Mouse (Mus musculus) limb, embryonic 11.5 days (tissue): ENCODE measurements around the gene Itga1. TPM values are rescaled to one million over a fixed set of nuclear protein-coding genes. Genes with fewer than 3 reads are reported as not detected.

Experiments
- ATAC-seq: fragments of 200-750 bp; cut with Nextera tagmentation; 2 replicates; pipeline ENCODE4 v1.8.0; 2017; ENCODE audit warnings: low read depth; ENCODE audit not compliant: insufficient number of reproducible peaks, low FRiP score, low TSS enrichment
- DNase-seq: peaks from one replicate; pipeline ENCODE4 v3.0.0-alpha.2; 2015; ENCODE audit warnings: low spot score
- H3K27ac ChIP-seq: fragments of 300-500 bp; sonication (generic); replicated peaks from 2 replicates; pipeline ENCODE4 v1.5.1; 2014; ENCODE audit warnings: low read depth, mild to moderate bottlenecking, low read length
- H3K27me3 ChIP-seq: fragments of 300-500 bp; sonication (generic); 2 replicates; pipeline ENCODE4 v1.6.1; 2014; ENCODE audit warnings: mild to moderate bottlenecking, low read length, mixed read lengths; ENCODE audit not compliant: control insufficient read depth, insufficient read depth
- H3K36me3 ChIP-seq: fragments of 300-500 bp; sonication (generic); 2 replicates; pipeline ENCODE4 v1.6.1; 2014; ENCODE audit warnings: mild to moderate bottlenecking, low read length, moderate library complexity, mixed read lengths; ENCODE audit not compliant: control insufficient read depth, insufficient read depth
- H3K4me1 ChIP-seq: fragments of 300-500 bp; sonication (generic); 2 replicates; pipeline ENCODE4 v1.6.1; 2014; ENCODE audit warnings: low read length, mixed read lengths; ENCODE audit not compliant: control insufficient read depth, insufficient read depth
- H3K4me2 ChIP-seq: fragments of 300-500 bp; sonication (generic); 2 replicates; pipeline ENCODE4 v1.6.1; 2014; ENCODE audit warnings: low read depth, mild to moderate bottlenecking, moderate library complexity; ENCODE audit not compliant: severe bottlenecking
- H3K4me3 ChIP-seq: fragments of 300-500 bp; sonication (generic); 2 replicates; pipeline ENCODE4 v1.5.1; 2014; ENCODE audit warnings: low read depth, low read length
- H3K9ac ChIP-seq: fragments of 300-500 bp; sonication (generic); 2 replicates; pipeline ENCODE4 v1.6.1; 2014; ENCODE audit warnings: mild to moderate bottlenecking, low read length
- H3K9me3 ChIP-seq: fragments of 300-500 bp; sonication (generic); 2 replicates; pipeline ENCODE4 v1.6.1; 2016; ENCODE audit warnings: low read length; ENCODE audit not compliant: control insufficient read depth
- WGBS: fragments of 180-500 bp; shearing (Covaris S2); extraction: QIAGEN DNeasy Blood & Tissue Kit; methylation state at CpG from one replicate; pipeline ENCODE4 v1.1.7; 2014; 5-methylcytosine and 5-hydroxymethylcytosine counted together
- polyA plus RNA-seq: library from polyadenylated mRNA; unstranded; fragments of >200 nt; fragmentation: Nextera tagmentation; extraction: Ambion mirVana; gene quantifications from 2 replicates; pipeline ENCODE4 v1.2.1, GENCODE M21; 2014

Gene Itga1
- 3.3 and 4.3 TPM in 2 replicates for polyA plus RNA-seq

DNA sequence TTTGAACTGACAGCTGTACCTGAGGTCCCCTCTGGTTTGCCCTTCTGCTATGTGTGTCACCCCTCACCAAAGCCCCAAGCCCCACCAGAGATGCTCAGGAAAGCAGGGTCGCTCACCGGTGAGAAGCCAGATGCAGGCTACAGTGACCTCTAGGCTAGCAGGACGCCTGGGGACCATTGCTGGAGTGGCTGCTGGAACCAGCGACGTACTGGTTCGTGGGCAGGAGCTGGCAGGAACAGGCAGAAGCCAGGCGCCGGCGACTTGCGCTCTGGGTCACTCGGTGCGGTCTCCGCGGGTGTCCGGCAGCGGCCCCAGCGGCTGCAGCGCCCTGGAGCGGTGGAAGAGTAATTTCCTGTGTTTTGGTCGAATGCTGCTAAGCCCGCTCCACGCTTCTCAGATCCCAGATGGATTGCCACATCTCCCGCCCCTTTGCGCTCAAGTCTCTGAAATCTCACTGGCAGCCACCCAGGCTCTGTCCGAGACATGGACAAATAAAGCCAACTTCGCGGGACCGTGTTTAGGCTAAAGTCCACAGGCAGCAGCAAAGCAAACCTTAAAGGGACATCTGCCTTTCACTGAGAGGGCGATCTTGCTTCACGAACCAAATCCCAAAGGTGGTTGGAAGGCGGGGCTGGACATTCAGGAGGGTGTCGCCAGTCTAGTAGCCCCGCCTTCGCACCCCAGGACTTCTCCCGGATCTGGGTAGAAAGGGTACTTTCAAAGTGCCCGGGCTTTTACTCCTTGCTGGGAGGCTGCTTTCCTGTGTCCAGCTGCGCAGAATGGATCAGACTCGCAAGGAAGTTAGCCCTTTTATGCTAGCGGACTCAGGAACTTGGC lies at the start of gene Itga1, which contains the start of gene Gm49395:
Gene Itga1, minus strand, starts transcription at position 610 of the 837 bp plus-strand sequence.
Gene Gm49395, minus strand, starts transcription at position 567 of the 837 bp plus-strand sequence.
- peak within 1 kb of the TSS; percentile 70 for H3K4me2 ChIP-seq
- H3K27ac ChIP-seq, result no peak within 1 kb of the TSS
- ATAC-seq (peak; percentile 71), DNase-seq (peak; percentile 76)
- peak within 1 kb of the TSS; percentile 45 for H3K4me3 ChIP-seq
- H3K9me3 ChIP-seq, result no peaks in the 10 kb centered on the region
- H3K36me3 ChIP-seq, result no peaks in the 10 kb centered on the region
- peak within 1 kb of the TSS; percentile 52 for H3K9ac ChIP-seq
- WGBS, result 1% methylated on average over 39 of the region's 39 CpGs
- no peaks in the 10 kb centered on the region for H3K27me3 ChIP-seq
- H3K4me1 ChIP-seq, result no peaks in the 10 kb centered on the region

DNA sequence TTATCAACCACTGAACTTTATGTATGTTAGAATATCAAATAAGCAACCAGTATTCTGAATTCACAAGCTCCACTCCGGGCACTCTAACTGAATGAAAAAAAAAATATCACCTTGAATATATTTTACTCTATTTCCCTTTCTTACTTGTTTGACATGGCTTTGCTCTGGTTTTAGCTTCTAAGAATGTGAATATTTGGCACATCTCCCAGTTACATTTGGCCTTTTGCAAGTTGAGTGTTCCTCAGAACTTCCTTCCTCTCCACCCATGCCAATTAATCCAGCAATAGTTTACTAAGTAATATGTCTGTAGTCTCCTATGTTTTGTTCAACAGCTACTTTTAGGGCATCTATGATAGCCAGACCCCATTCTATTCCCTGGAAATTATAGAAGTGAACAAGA lies 48.8 kb upstream of the Itga1 start:
- 94% methylated on average over 1 of the region's 1 CpGs for WGBS
- ATAC-seq (no peak), DNase-seq (no peak)
- Histone ChIP-seq H3K27me3 (no peaks in the 10 kb centered on the region), H3K27ac (no peak overlapping the region), H3K4me1 (no peaks in the 10 kb centered on the region), H3K36me3 (no peaks in the 10 kb centered on the region), H3K4me3 (no peak overlapping the region), H3K4me2 (no peak overlapping the region), H3K9me3 (no peaks in the 10 kb centered on the region), H3K9ac (no peak overlapping the region)

DNA sequence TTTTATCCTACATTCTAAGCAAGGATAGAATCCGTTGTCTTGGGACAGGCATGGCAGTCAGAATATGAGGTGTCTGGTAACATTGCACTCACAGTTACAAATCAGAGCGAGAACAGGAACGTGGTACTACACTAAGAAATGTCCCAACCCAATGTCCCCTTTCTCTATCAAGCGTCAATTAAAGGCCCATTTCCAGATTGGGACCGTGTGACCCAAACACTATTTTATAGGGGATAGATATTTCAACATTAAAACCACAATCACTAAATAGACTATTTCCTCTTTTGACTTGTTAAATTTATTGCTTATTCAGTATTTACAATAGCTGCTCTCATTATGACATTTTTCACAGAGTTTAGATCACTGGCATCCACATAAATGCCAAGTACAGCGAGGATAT lies 48.1 kb upstream of the Itga1 start:
- no peak overlapping the region for H3K9ac ChIP-seq
- DNase-seq (no peak), ATAC-seq (no peak)
- no peak overlapping the region for H3K4me3 ChIP-seq
- WGBS, result 82% methylated on average over 6 of the region's 6 CpGs
- H3K36me3 ChIP-seq, result no peaks in the 10 kb centered on the region
- no peak overlapping the region for H3K27ac ChIP-seq
- no peaks in the 10 kb centered on the region for H3K27me3 ChIP-seq
- no peak overlapping the region for H3K4me2 ChIP-seq
- H3K9me3 ChIP-seq, result no peaks in the 10 kb centered on the region
- no peaks in the 10 kb centered on the region for H3K4me1 ChIP-seq

DNA sequence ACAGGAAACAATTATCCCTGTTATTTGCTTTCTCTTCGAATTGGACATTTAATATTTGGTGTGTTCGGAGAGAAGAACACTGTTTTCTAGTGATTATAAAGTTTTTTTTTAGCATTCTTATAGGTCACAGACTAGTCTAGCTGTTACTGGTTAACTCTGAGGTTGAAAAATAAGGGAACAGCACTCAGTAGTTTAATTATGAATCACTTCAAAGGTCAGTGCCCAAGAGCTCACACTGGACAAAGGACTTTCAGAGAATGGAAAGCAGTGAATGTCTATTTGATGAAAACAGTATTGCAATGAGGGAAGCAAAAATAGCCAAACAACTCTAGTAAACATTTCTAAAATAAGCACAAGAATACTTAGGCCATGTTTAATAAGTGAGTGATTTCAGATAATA lies 41.8 kb upstream of the Itga1 start:
- Histone ChIP-seq H3K9ac (no peak overlapping the region), H3K27ac (no peak overlapping the region), H3K4me1 (no peaks in the 10 kb centered on the region), H3K36me3 (no peaks in the 10 kb centered on the region), H3K9me3 (no peaks in the 10 kb centered on the region), H3K4me2 (no peak overlapping the region), H3K4me3 (no peak overlapping the region), H3K27me3 (no peaks in the 10 kb centered on the region)
- 96% methylated on average over 2 of the region's 2 CpGs for WGBS
- DNase-seq (no peak), ATAC-seq (no peak)

DNA sequence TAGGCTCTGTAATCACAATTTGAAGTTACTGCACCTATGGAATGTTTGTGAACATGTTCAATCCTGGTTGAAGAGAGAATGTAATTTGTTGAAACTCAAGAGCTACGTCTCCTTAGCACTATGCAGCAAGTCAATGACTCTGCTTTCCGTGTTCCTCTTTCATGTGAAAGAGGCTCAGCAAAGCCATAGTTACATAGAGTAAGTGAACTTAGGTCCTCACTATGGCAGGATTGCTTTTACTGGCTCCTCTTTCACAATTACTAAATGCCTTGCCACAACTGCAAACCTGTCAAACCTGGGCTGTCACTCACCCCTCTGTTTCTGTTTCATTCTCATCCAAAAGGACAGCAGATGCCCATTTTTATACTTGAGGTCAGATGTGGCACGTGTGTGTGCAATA lies 40.3 kb upstream of the Itga1 start:
- Histone ChIP-seq H3K9ac (no peak overlapping the region), H3K4me3 (no peak overlapping the region), H3K9me3 (no peaks in the 10 kb centered on the region), H3K27me3 (no peaks in the 10 kb centered on the region), H3K27ac (no peak overlapping the region), H3K4me2 (no peak overlapping the region), H3K36me3 (no peaks in the 10 kb centered on the region), H3K4me1 (no peaks in the 10 kb centered on the region)
- WGBS, result 87% methylated on average over 3 of the region's 3 CpGs
- DNase-seq, result no peak
- ATAC-seq, result no peak

DNA sequence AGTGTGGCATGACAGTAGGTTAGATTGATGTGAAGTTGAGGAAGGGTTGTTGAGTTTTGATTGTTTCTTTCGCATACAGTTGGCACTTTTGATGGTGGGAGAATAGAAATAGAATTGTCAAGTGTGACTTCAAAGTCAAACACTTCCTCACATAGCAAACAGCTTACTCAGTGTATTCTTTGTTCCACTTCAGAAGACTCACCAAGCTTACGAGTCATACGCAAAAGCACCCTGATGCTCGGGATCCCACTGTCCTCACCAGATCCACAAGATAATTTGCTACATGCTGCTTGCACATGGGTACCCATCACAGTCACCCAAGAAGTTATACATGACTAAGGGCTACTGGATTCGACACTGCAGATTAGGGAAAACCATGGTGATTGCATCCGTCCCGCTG lies 36.7 kb upstream of the Itga1 start:
- Histone ChIP-seq H3K4me2 (no peak overlapping the region), H3K9me3 (no peaks in the 10 kb centered on the region), H3K27me3 (no peaks in the 10 kb centered on the region), H3K4me1 (no peaks in the 10 kb centered on the region), H3K4me3 (no peak overlapping the region), H3K9ac (no peak overlapping the region), H3K27ac (no peak overlapping the region), H3K36me3 (no peaks in the 10 kb centered on the region)
- DNase-seq (no peak), ATAC-seq (no peak)
- WGBS, result 86% methylated on average over 7 of the region's 7 CpGs

DNA sequence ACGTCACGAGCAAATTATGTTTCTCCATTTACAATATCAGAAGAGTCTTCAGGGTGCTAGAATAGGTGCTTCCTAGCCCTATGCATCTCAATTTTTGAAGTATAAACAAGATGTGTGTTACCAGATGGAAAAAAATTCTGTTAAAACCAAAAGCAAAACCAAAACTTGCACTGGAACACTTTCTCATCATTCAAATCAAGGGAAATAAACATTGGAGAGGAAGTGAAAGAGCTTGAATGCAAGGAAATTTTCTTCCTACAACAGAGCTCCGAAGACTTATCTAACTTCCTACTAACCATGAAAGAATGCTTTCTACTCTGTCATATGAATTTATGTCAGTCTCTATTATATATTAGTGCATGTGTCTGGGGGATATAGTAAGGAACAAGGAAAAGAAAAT lies 35.0 kb upstream of the Itga1 start:
- H3K36me3 ChIP-seq, result no peaks in the 10 kb centered on the region
- no peak overlapping the region for H3K4me2 ChIP-seq
- H3K4me1 ChIP-seq, result no peaks in the 10 kb centered on the region
- H3K4me3 ChIP-seq, result no peak overlapping the region
- H3K9me3 ChIP-seq, result no peaks in the 10 kb centered on the region
- no peak overlapping the region for H3K9ac ChIP-seq
- H3K27ac ChIP-seq, result no peak overlapping the region
- 89% methylated on average over 3 of the region's 3 CpGs for WGBS
- no peak for ATAC-seq
- H3K27me3 ChIP-seq, result no peaks in the 10 kb centered on the region
- no peak for DNase-seq

DNA sequence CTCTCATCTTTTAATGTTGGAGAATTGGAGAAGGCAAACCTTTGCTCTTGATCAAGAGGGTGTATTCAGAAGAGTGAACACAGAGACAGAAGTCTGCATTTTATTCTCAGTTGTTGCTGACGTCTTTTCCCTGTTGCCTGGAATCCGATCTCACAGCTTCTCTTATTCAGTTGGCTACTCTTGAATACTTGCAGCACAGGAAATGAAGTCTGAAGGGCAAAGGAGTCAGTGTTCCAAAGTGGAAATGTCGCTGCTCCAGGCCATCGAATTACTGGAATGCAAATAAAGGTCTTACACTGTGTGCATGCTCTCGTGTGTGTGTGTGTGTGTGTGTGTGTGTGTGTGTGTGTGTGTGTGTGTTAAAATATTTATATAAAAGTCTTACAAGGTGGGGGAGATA lies 30.7 kb upstream of the Itga1 start:
- no peaks in the 10 kb centered on the region for H3K36me3 ChIP-seq
- ATAC-seq (no peak; the same call in 1 of the 2 replicates), DNase-seq (no peak)
- no peak overlapping the region for H3K9ac ChIP-seq
- WGBS, result 30% methylated on average over 5 of the region's 5 CpGs
- H3K4me1 ChIP-seq, result no peaks in the 10 kb centered on the region
- H3K4me3 ChIP-seq, result no peak overlapping the region
- no peak overlapping the region for H3K4me2 ChIP-seq
- H3K9me3 ChIP-seq, result no peaks in the 10 kb centered on the region
- H3K27me3 ChIP-seq, result no peaks in the 10 kb centered on the region
- no peak overlapping the region for H3K27ac ChIP-seq
